Mouse (Mus musculus): ENCODE data around the gene Myh15.

DNA sequence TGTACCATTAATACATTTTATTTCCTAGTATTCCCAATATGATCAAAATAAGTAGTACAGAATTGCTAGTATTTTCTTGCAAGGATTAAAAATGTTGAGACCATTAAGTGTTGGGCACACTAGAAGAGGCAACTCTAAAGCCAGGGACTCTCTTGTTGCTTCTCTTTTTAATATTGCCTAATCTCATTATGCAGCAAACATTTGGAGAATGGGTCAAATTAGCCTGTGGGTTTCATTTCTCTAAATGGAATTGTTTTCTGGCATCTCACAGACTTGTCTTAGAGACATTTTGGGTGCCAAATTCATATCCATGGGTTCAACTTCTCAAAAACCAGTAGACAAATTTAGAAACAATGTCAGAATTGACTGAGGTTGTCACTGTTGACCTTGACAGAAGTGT is 8.1 kb upstream of the Myh15 start:
- TF ChIP-seq CTCF (IDR thresholded peaks at IDR 0.05; ENCODE audit: insufficient read depth, low read depth, low read length): no peak
- no peak for TF ChIP-seq POLR2A (IDR thresholded peaks at IDR 0.05; ENCODE audit: insufficient read depth, low read depth, low read length)
